Mouse (Mus musculus) testis, adult 2 months (tissue): ENCODE results near the gene Col6a4.

ENCODE experiments used
- CTCF ChIP-seq: fragments of 200-500 bp; IDR thresholded peaks from 2 replicates; pipeline ENCODE4 v1.5.1; 2012; ENCODE audit warnings: low read depth, mild to moderate bottlenecking, inconsistent platforms, low read length, moderate library complexity; ENCODE audit not compliant: control insufficient read depth, insufficient read depth, insufficient replicate concordance
- POLR2A ChIP-seq: fragments of 200-500 bp; IDR thresholded peaks from 2 replicates; pipeline ENCODE4 v1.6.1; 2012; ENCODE audit warnings: low read depth, mild to moderate bottlenecking, inconsistent platforms, low read length, moderate library complexity; ENCODE audit not compliant: control insufficient read depth

DNA sequence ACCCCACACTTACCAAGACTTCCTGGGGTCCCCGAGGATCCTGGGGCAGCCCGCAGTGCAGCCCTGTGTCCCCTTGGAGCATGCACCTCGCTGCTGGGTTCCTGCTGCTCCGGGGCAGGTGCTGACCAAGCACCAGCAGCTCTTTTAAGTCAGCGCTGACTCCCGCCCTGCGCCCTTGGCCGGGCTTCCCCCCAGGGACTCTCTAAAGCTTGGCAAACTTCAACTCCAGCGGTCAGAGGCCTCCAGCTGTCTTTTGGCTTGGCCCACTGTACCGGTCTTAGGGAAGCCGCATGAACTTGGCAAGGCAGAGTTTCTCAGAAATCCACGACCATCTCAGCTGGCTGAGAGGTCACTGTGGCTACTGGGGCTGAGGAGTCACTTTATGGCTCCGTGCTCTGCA is 136.1 kb downstream of the Col6a4 start, which contains the start of gene Col6a5:
- TF ChIP-seq CTCF (no peak), POLR2A (no peak)
